Mouse (Mus musculus) lung, postnatal 0 days (tissue): ENCODE data around the gene Fam222a.

Source experiments
- CTCF ChIP-seq: IDR thresholded peaks from 2 replicates; pipeline ENCODE4 v1.5.1; 2016; ENCODE audit warnings: antibody characterized with exemption, mild to moderate bottlenecking
- EP300 ChIP-seq: IDR thresholded peaks from 2 replicates; pipeline ENCODE4 v1.6.1; 2016; ENCODE audit warnings: antibody characterized with exemption, mild to moderate bottlenecking, control low read depth

GRCm38 (mm10) chr5:114616336-114617061, 48.7 kb downstream of the Fam222a start:
- TF ChIP-seq EP300 (no peak), CTCF (no peak)
